Comparison of ENCODE assay signal across 36 mouse cellular contexts in the genomic region with DNA sequence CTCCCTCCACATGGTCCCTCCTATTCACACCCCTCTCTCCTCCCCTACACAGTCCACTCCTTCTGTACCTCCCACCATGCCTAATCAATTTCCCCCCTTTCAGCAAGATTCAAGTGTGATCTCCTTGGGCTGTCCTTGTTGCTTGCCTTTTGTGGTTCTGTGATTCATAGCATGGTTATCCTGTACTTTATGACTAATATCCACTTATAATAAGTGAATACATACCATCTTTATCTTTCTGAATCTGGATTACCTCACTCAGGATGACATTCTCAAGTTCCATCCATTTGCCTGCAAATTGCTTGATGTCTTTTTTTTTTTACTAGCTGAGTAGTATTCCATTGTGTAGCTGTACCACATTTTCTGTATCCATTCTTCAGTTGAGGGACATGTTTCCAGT.
"Had no signal": no experiment of that assay in that cellular context is flagged by ENCODE, and none has a peak within 500 bp of the region (broad histone marks: within the 10 kb centered on the region; RNA-seq: fewer than 3 reads in every experiment).

No protein-coding gene starts in this region.

- ATAC-seq: hindbrain, embryonic 16.5 days; hindbrain, postnatal 0 days; inflammation-experienced regulatory T-cells, adult 6 months; intestine, embryonic 15.5 days; intestine, embryonic 16.5 days; intestine, postnatal 0 days had no signal

- H3K9me3 ChIP-seq: heart, embryonic 10.5 days; heart, embryonic 12.5 days; heart, embryonic 13.5 days; heart, embryonic 15.5 days; hindbrain, embryonic 10.5 days; hindbrain, embryonic 12.5 days; hindbrain, embryonic 13.5 days; hindbrain, embryonic 15.5 days; intestine, embryonic 15.5 days; kidney, embryonic 15.5 days had no signal

- H3K4me3 ChIP-seq: heart, embryonic 10.5 days; heart, embryonic 12.5 days; heart, embryonic 13.5 days; heart, embryonic 15.5 days; hindbrain, embryonic 10.5 days; hindbrain, embryonic 12.5 days; hindbrain, embryonic 13.5 days; hindbrain, embryonic 15.5 days; intestine, embryonic 15.5 days; kidney, embryonic 15.5 days; layer of hippocampus, adult 2 months; left cerebral cortex, adult 2 months had no signal

- H3K27ac ChIP-seq: heart, embryonic 10.5 days; heart, embryonic 13.5 days; heart, embryonic 15.5 days; hindbrain, embryonic 10.5 days; hindbrain, embryonic 12.5 days; hindbrain, embryonic 13.5 days; hindbrain, embryonic 14.5 days; hindbrain, embryonic 15.5 days; hindbrain, postnatal 0 days; intestine, embryonic 15.5 days; kidney, embryonic 15.5 days; kidney, postnatal 0 days; layer of hippocampus, adult 2 months; left cerebral cortex, adult 2 months had no signal

- H3K27me3 ChIP-seq: heart, embryonic 12.5 days; heart, embryonic 13.5 days; heart, embryonic 15.5 days; hindbrain, embryonic 12.5 days; hindbrain, embryonic 13.5 days; hindbrain, embryonic 15.5 days; intestine, embryonic 15.5 days; kidney, embryonic 15.5 days had no signal

- DNase-seq: heart, postnatal 10 days; heart, postnatal 14 days; heart, postnatal 36 days; heart, postnatal 4 days; kidney, adult 11 months; kidney, adult 18-20 months; kidney, adult 2 months; kidney, adult 8-10 months; kidney, adult 9 months; kidney, postnatal 10 days; kidney, postnatal 14 days; kidney, postnatal 25 days; kidney, postnatal 36 days; kidney, postnatal 4 days; layer of hippocampus, adult 9-11 months; layer of hippocampus, postnatal 36 days had no signal

- H3K9ac ChIP-seq: heart, embryonic 12.5 days; heart, embryonic 13.5 days; heart, embryonic 15.5 days; hindbrain, embryonic 12.5 days; hindbrain, embryonic 13.5 days; hindbrain, embryonic 14.5 days; hindbrain, embryonic 15.5 days; intestine, embryonic 15.5 days; kidney, embryonic 15.5 days had no signal

- H3K4me2 ChIP-seq: heart, embryonic 11.5 days; heart, embryonic 12.5 days; heart, embryonic 13.5 days; heart, embryonic 15.5 days; hindbrain, embryonic 12.5 days; hindbrain, embryonic 13.5 days; hindbrain, embryonic 14.5 days; hindbrain, embryonic 15.5 days; intestine, embryonic 15.5 days; kidney, embryonic 15.5 days had no signal

- H3K4me1 ChIP-seq: heart, embryonic 10.5 days; heart, embryonic 12.5 days; heart, embryonic 13.5 days; heart, embryonic 15.5 days; hindbrain, embryonic 10.5 days; hindbrain, embryonic 12.5 days; hindbrain, embryonic 13.5 days; hindbrain, embryonic 15.5 days; intestine, embryonic 15.5 days; kidney, embryonic 15.5 days had no signal
